20 mouse cellular contexts compared by ENCODE assay signal in genomic region chr7:25271651-25272444, GRCm38 (mm10). TPM values are rescaled to one million over a fixed set of nuclear protein-coding genes. Genes with fewer than 3 reads are reported as not detected.
A peak's percentile ranks its signal among the peaks of the same experiment; 100 is the strongest.
DNase-seq lines count a peak whose midpoint lies in the region; ATAC-seq lines count a peak whose summit lies in the region.
"Had no signal": no experiment of that assay in that cellular context is flagged by ENCODE, and none has a peak within 500 bp of the region (broad histone marks: within the 10 kb centered on the region; RNA-seq: fewer than 3 reads in every experiment).

No protein-coding gene starts in this region.

- no peak overlapping the region for H3K9ac ChIP-seq in hindbrain, embryonic 12.5 days
- no peak overlapping the region for H3K9ac ChIP-seq in hindbrain, embryonic 16.5 days (ENCODE audit: low read depth, low read length)
- no peak overlapping the region for H3K9ac ChIP-seq in liver, embryonic 15.5 days
- H3K9ac ChIP-seq in hindbrain, embryonic 13.5 days = no peak overlapping the region
- H3K9ac ChIP-seq: embryonic facial prominence, embryonic 12.5 days; forebrain, postnatal 0 days; heart, embryonic 12.5 days had no signal

- H3K27me3 ChIP-seq in hindbrain, embryonic 12.5 days = no peaks in the 10 kb centered on the region
- H3K27me3 ChIP-seq in hindbrain, embryonic 16.5 days (replicated peaks; ENCODE audit: control insufficient read depth, insufficient read depth, low read length) = no peaks in the 10 kb centered on the region
- H3K27me3 ChIP-seq in liver, embryonic 15.5 days = no peaks in the 10 kb centered on the region
- no peaks in the 10 kb centered on the region for H3K27me3 ChIP-seq in hindbrain, embryonic 13.5 days
- H3K27me3 ChIP-seq: embryonic facial prominence, embryonic 12.5 days; heart, embryonic 12.5 days; Patski had no signal

- H3K36me3 ChIP-seq in hindbrain, embryonic 12.5 days = peaks cover 38% of the 10 kb centered on the region
- peaks cover 22% of the 10 kb centered on the region; the same call in 1 of the 2 replicates for H3K36me3 ChIP-seq in hindbrain, embryonic 16.5 days (ENCODE audit: control insufficient read depth, insufficient read depth, low read length)
- H3K36me3 ChIP-seq in liver, embryonic 15.5 days (replicated peaks) = peaks cover 26% of the 10 kb centered on the region
- peaks cover 40% of the 10 kb centered on the region for H3K36me3 ChIP-seq in hindbrain, embryonic 13.5 days

- H3K27ac ChIP-seq in hindbrain, embryonic 12.5 days = no peak overlapping the region
- no peak overlapping the region for H3K27ac ChIP-seq in hindbrain, embryonic 16.5 days (ENCODE audit: low read depth, low read length)
- 0 out of 2 replicates have a peak overlapping the region, but pooled peaks have one; percentile 96 for H3K27ac ChIP-seq in liver, embryonic 15.5 days (replicated peaks)
- no peak overlapping the region for H3K27ac ChIP-seq in hindbrain, embryonic 13.5 days
- H3K27ac ChIP-seq: embryonic facial prominence, embryonic 12.5 days; hindbrain, embryonic 10.5 days had no signal

- no peak for ATAC-seq in hindbrain, embryonic 12.5 days (ENCODE audit: low FRiP score)
- ATAC-seq in hindbrain, embryonic 16.5 days = no peak
- ATAC-seq in liver, embryonic 15.5 days (ENCODE audit: insufficient read depth) = no peak
- ATAC-seq in hindbrain, embryonic 13.5 days (ENCODE audit: low FRiP score) = no peak
- ATAC-seq: CD4-positive, CD25-positive, alpha-beta regulatory T cell, adult 4 months; forebrain, postnatal 0 days; intestine, embryonic 16.5 days; Patski had no signal

- DNase-seq in ovary, postnatal 36 days (ENCODE audit: low spot score) = peak; percentile 7
- no peak for DNase-seq in ovary, postnatal 10 days (ENCODE audit: low spot score)
- DNase-seq in cerebellum, adult 9-10 months = peak; percentile 54
- no peak for DNase-seq in left cerebral cortex, adult 9 months (ENCODE audit: low spot score in 2 of 2)
- DNase-seq: forebrain, postnatal 0 days; gastrocnemius, postnatal 14 days; lung, postnatal 14 days; right cerebral cortex, postnatal 14 days; thymus, postnatal 4 days had no signal

- H3K9me3 ChIP-seq in hindbrain, embryonic 12.5 days (replicated peaks) = no peaks in the 10 kb centered on the region
- no peaks in the 10 kb centered on the region for H3K9me3 ChIP-seq in hindbrain, embryonic 16.5 days (ENCODE audit: control insufficient read depth, low read length)
- H3K9me3 ChIP-seq in liver, embryonic 15.5 days (replicated peaks) = no peaks in the 10 kb centered on the region
- H3K9me3 ChIP-seq in hindbrain, embryonic 13.5 days = no peaks in the 10 kb centered on the region
- H3K9me3 ChIP-seq: embryonic facial prominence, embryonic 12.5 days; heart, embryonic 12.5 days; hindbrain, embryonic 10.5 days had no signal

- H3K4me1 ChIP-seq in hindbrain, embryonic 12.5 days = peaks cover 49% of the 10 kb centered on the region
- H3K4me1 ChIP-seq in hindbrain, embryonic 16.5 days (ENCODE audit: control insufficient read depth, insufficient read depth, low read depth, low read length) = peaks cover 30% of the 10 kb centered on the region
- peaks cover 87% of the 10 kb centered on the region for H3K4me1 ChIP-seq in liver, embryonic 15.5 days (replicated peaks)
- peaks cover 72% of the 10 kb centered on the region for H3K4me1 ChIP-seq in hindbrain, embryonic 13.5 days (replicated peaks)

- no peak overlapping the region for H3K4me2 ChIP-seq in hindbrain, embryonic 12.5 days (replicated peaks)
- H3K4me2 ChIP-seq in hindbrain, embryonic 16.5 days (ENCODE audit: low read length) = no peak overlapping the region
- no peak overlapping the region for H3K4me2 ChIP-seq in liver, embryonic 15.5 days
- H3K4me2 ChIP-seq in hindbrain, embryonic 13.5 days = no peak overlapping the region
- H3K4me2 ChIP-seq: embryonic facial prominence, embryonic 12.5 days; heart, embryonic 12.5 days had no signal

- 90% methylated on average over 30 of the region's 30 CpGs for WGBS in hindbrain, embryonic 12.5 days
- WGBS in hindbrain, embryonic 16.5 days = 87% methylated on average over 30 of the region's 30 CpGs
- WGBS in liver, embryonic 15.5 days (ENCODE audit: insufficient replicate concordance) = 88% methylated on average over 30 of the region's 30 CpGs
- WGBS in hindbrain, embryonic 13.5 days = 84% methylated on average over 29 of the region's 30 CpGs

- H3K4me3 ChIP-seq in hindbrain, embryonic 12.5 days = 0 out of 2 replicates have a peak overlapping the region, but pooled peaks have one; percentile 7
- H3K4me3 ChIP-seq in hindbrain, embryonic 16.5 days (ENCODE audit: low read length) = no peak overlapping the region
- H3K4me3 ChIP-seq in liver, embryonic 15.5 days (replicated peaks) = no peak overlapping the region
- no peak overlapping the region for H3K4me3 ChIP-seq in hindbrain, embryonic 13.5 days
- H3K4me3 ChIP-seq: embryonic facial prominence, embryonic 12.5 days; heart, embryonic 12.5 days had no signal

RNA-seq across cellular contexts. Expression of gene Cic, which starts 4.3 kb away (rescaled TPM):
- 41.1 and 42.4 TPM in 2 replicates for polyA plus RNA-seq in hindbrain, embryonic 12.5 days (2016; fragmentation: Nextera tagmentation; extraction: Ambion mirVana)
- 31.0 and 36.4 TPM in 2 replicates for polyA plus RNA-seq in hindbrain, embryonic 16.5 days (2015; fragmentation: Nextera tagmentation; extraction: Ambion mirVana)
- polyA plus RNA-seq in liver, embryonic 15.5 days (2015; fragmentation: Nextera tagmentation; extraction: Ambion mirVana) = 8.9 and 10.2 TPM in 2 replicates
- 36.9 and 42.4 TPM in 2 replicates for polyA plus RNA-seq in hindbrain, embryonic 13.5 days (2015; fragmentation: Nextera tagmentation; extraction: Ambion mirVana)

RNA-seq across cellular contexts. Expression of gene Erf, which starts 21.3 kb away (rescaled TPM):
- polyA plus RNA-seq in hindbrain, embryonic 12.5 days (2016; fragmentation: Nextera tagmentation; extraction: Ambion mirVana) = 10.4 and 13.6 TPM in 2 replicates
- polyA plus RNA-seq in hindbrain, embryonic 16.5 days (2015; fragmentation: Nextera tagmentation; extraction: Ambion mirVana) = 3.7 and 4.3 TPM in 2 replicates
- 4.6 and 4.8 TPM in 2 replicates for polyA plus RNA-seq in liver, embryonic 15.5 days (2015; fragmentation: Nextera tagmentation; extraction: Ambion mirVana)
- 4.0 and 4.2 TPM in 2 replicates for polyA plus RNA-seq in hindbrain, embryonic 13.5 days (2015; fragmentation: Nextera tagmentation; extraction: Ambion mirVana)

RNA-seq across cellular contexts. Expression of gene Pafah1b3, which starts 25.9 kb away (rescaled TPM):
- polyA plus RNA-seq in hindbrain, embryonic 12.5 days (2016; fragmentation: Nextera tagmentation; extraction: Ambion mirVana) = 391 and 405 TPM in 2 replicates
- polyA plus RNA-seq in hindbrain, embryonic 16.5 days (2015; fragmentation: Nextera tagmentation; extraction: Ambion mirVana) = 566 and 571 TPM in 2 replicates
- polyA plus RNA-seq in liver, embryonic 15.5 days (2015; fragmentation: Nextera tagmentation; extraction: Ambion mirVana) = 25.7 and 26.1 TPM in 2 replicates
- polyA plus RNA-seq in hindbrain, embryonic 13.5 days (2015; fragmentation: Nextera tagmentation; extraction: Ambion mirVana) = 619 and 632 TPM in 2 replicates

RNA-seq across cellular contexts. Expression of gene Prr19, which starts 29.4 kb away (rescaled TPM):
- polyA plus RNA-seq in hindbrain, embryonic 12.5 days (2016; fragmentation: Nextera tagmentation; extraction: Ambion mirVana) = 0.87 and 1.1 TPM in 2 replicates
- 4.7 and 4.8 TPM in 2 replicates for polyA plus RNA-seq in hindbrain, embryonic 16.5 days (2015; fragmentation: Nextera tagmentation; extraction: Ambion mirVana)
- 0.07 TPM in 1 of 2 replicates, not detected in the other for polyA plus RNA-seq in liver, embryonic 15.5 days (2015; fragmentation: Nextera tagmentation; extraction: Ambion mirVana)
- 2.3 TPM in 2 replicates for polyA plus RNA-seq in hindbrain, embryonic 13.5 days (2015; fragmentation: Nextera tagmentation; extraction: Ambion mirVana)
- polyA plus RNA-seq: CD4-positive, CD25-positive, alpha-beta regulatory T cell, adult 4 months; heart, embryonic 12.5 days; large intestine, adult 2 months had no signal

RNA-seq across cellular contexts. Expression of gene Tmem145, which starts 34.1 kb away (rescaled TPM):
- 24.3 and 25.9 TPM in 2 replicates for polyA plus RNA-seq in hindbrain, embryonic 12.5 days (2016; fragmentation: Nextera tagmentation; extraction: Ambion mirVana)
- 78.7 and 85.0 TPM in 2 replicates for polyA plus RNA-seq in hindbrain, embryonic 16.5 days (2015; fragmentation: Nextera tagmentation; extraction: Ambion mirVana)
- 0.09 TPM in 1 of 2 replicates, not detected in the other for polyA plus RNA-seq in liver, embryonic 15.5 days (2015; fragmentation: Nextera tagmentation; extraction: Ambion mirVana)
- 49.5 and 50.6 TPM in 2 replicates for polyA plus RNA-seq in hindbrain, embryonic 13.5 days (2015; fragmentation: Nextera tagmentation; extraction: Ambion mirVana)
- polyA plus RNA-seq: CD4-positive, CD25-positive, alpha-beta regulatory T cell, adult 4 months had no signal

Comparison
In these comparisons a context has a peak if more than half of its experiments do, and no peak if none do; other contexts are left out.
1. DNase-seq: peak in ovary, postnatal 36 days (single experiment) and cerebellum, adult 9-10 months (single experiment); none in ovary, postnatal 10 days (single experiment) and left cerebral cortex, adult 9 months (0 of 2).
2. RNA of gene Pafah1b3, which starts 25.9 kb away (polyA plus RNA-seq): 619 to 632 TPM in hindbrain, embryonic 13.5 days, 566 to 571 TPM in hindbrain, embryonic 16.5 days and 391 to 405 TPM in hindbrain, embryonic 12.5 days; 25.7 to 26.1 TPM in liver, embryonic 15.5 days; every median in the first group is over 10 times any median in the second.